Comparison of ENCODE assay signal across 17 mouse cellular contexts in genomic region chr2:103677614-103678369, GRCm38 (mm10).
A peak's percentile ranks its signal among the peaks of the same experiment; 100 is the strongest.
DNase-seq lines count a peak whose midpoint lies in the region; ATAC-seq lines count a peak whose summit lies in the region.
"Had no signal": no experiment of that assay in that cellular context is flagged by ENCODE, and none has a peak within 500 bp of the region (broad histone marks: within the 10 kb centered on the region; RNA-seq: fewer than 3 reads in every experiment).

No protein-coding gene starts in this region.

- 68% methylated on average over 7 of the region's 7 CpGs for WGBS in forebrain, embryonic 14.5 days
- WGBS in forebrain, embryonic 13.5 days, result 78% methylated on average over 7 of the region's 7 CpGs
- WGBS in hindbrain, embryonic 10.5 days, result 68% methylated on average over 7 of the region's 7 CpGs
- 74% methylated on average over 7 of the region's 7 CpGs for WGBS in hindbrain, embryonic 14.5 days
- 84% methylated on average over 7 of the region's 7 CpGs for WGBS in limb, embryonic 10.5 days
- 65% methylated on average over 7 of the region's 7 CpGs for WGBS in kidney, embryonic 15.5 days

- no peak overlapping the region for H3K4me3 ChIP-seq in forebrain, embryonic 14.5 days (ENCODE audit: low read depth, low read length)
- no peak overlapping the region for H3K4me3 ChIP-seq in forebrain, embryonic 13.5 days
- no peak overlapping the region for H3K4me3 ChIP-seq in hindbrain, embryonic 10.5 days
- H3K4me3 ChIP-seq in hindbrain, embryonic 14.5 days (replicated peaks; ENCODE audit: low read length), result no peak overlapping the region
- H3K4me3 ChIP-seq in limb, embryonic 10.5 days, result no peak overlapping the region
- H3K4me3 ChIP-seq in kidney, embryonic 15.5 days (replicated peaks), result no peak overlapping the region
- H3K4me3 ChIP-seq: heart, adult 2 months; limb, embryonic 13.5 days; myocyte had no signal

- peaks cover 11% of the 10 kb centered on the region; the same call in 1 of the 2 replicates for H3K4me1 ChIP-seq in forebrain, embryonic 14.5 days (ENCODE audit: control insufficient read depth, insufficient read depth, low read length)
- peaks cover 29% of the 10 kb centered on the region for H3K4me1 ChIP-seq in forebrain, embryonic 13.5 days
- peaks cover 38% of the 10 kb centered on the region for H3K4me1 ChIP-seq in hindbrain, embryonic 10.5 days (replicated peaks)
- no peaks in the 10 kb centered on the region for H3K4me1 ChIP-seq in hindbrain, embryonic 14.5 days (replicated peaks; ENCODE audit: control insufficient read depth, insufficient read depth, low read length)
- H3K4me1 ChIP-seq in limb, embryonic 10.5 days, result peaks cover 59% of the 10 kb centered on the region
- H3K4me1 ChIP-seq in kidney, embryonic 15.5 days, result peaks cover 31% of the 10 kb centered on the region

- ATAC-seq in forebrain, embryonic 14.5 days, result no peak
- ATAC-seq in forebrain, embryonic 13.5 days, result no peak
- ATAC-seq in hindbrain, embryonic 14.5 days (ENCODE audit: low FRiP score), result no peak
- ATAC-seq in kidney, embryonic 15.5 days (replicated peaks; ENCODE audit: low FRiP score), result no peak

- no peaks in the 10 kb centered on the region for H3K36me3 ChIP-seq in forebrain, embryonic 14.5 days (ENCODE audit: control insufficient read depth, insufficient read depth, low read length)
- no peaks in the 10 kb centered on the region for H3K36me3 ChIP-seq in forebrain, embryonic 13.5 days (ENCODE audit: poor library complexity, severe bottlenecking)
- H3K36me3 ChIP-seq in hindbrain, embryonic 10.5 days, result no peaks in the 10 kb centered on the region
- H3K36me3 ChIP-seq in hindbrain, embryonic 14.5 days (replicated peaks; ENCODE audit: control insufficient read depth, insufficient read depth), result no peaks in the 10 kb centered on the region
- H3K36me3 ChIP-seq in limb, embryonic 10.5 days, result no peaks in the 10 kb centered on the region
- no peaks in the 10 kb centered on the region for H3K36me3 ChIP-seq in kidney, embryonic 15.5 days
- H3K36me3 ChIP-seq: limb, embryonic 13.5 days had no signal

- H3K4me2 ChIP-seq in forebrain, embryonic 14.5 days (ENCODE audit: low read length), result no peak overlapping the region
- H3K4me2 ChIP-seq in forebrain, embryonic 13.5 days, result no peak overlapping the region
- no peak overlapping the region for H3K4me2 ChIP-seq in hindbrain, embryonic 14.5 days (replicated peaks)
- no peak overlapping the region for H3K4me2 ChIP-seq in kidney, embryonic 15.5 days
- H3K4me2 ChIP-seq: limb, embryonic 13.5 days had no signal

- H3K9me3 ChIP-seq in forebrain, embryonic 14.5 days (replicated peaks; ENCODE audit: control insufficient read depth, low read length), result no peaks in the 10 kb centered on the region
- no peaks in the 10 kb centered on the region for H3K9me3 ChIP-seq in forebrain, embryonic 13.5 days (replicated peaks)
- H3K9me3 ChIP-seq in hindbrain, embryonic 10.5 days, result no peaks in the 10 kb centered on the region
- H3K9me3 ChIP-seq in hindbrain, embryonic 14.5 days (ENCODE audit: control insufficient read depth, low read length), result no peaks in the 10 kb centered on the region
- H3K9me3 ChIP-seq in limb, embryonic 10.5 days (replicated peaks), result no peaks in the 10 kb centered on the region
- H3K9me3 ChIP-seq in kidney, embryonic 15.5 days (replicated peaks), result no peaks in the 10 kb centered on the region
- H3K9me3 ChIP-seq: limb, embryonic 13.5 days had no signal

- no peaks in the 10 kb centered on the region for H3K27me3 ChIP-seq in forebrain, embryonic 14.5 days (replicated peaks; ENCODE audit: control insufficient read depth, insufficient read depth, low read length)
- no peaks in the 10 kb centered on the region for H3K27me3 ChIP-seq in forebrain, embryonic 13.5 days
- no peaks in the 10 kb centered on the region for H3K27me3 ChIP-seq in hindbrain, embryonic 10.5 days (ENCODE audit: insufficient read depth, poor library complexity, severe bottlenecking)
- H3K27me3 ChIP-seq in hindbrain, embryonic 14.5 days (ENCODE audit: control insufficient read depth, insufficient read depth, low read length), result no peaks in the 10 kb centered on the region
- H3K27me3 ChIP-seq in limb, embryonic 10.5 days (ENCODE audit: low read depth, poor library complexity, severe bottlenecking), result no peaks in the 10 kb centered on the region
- no peaks in the 10 kb centered on the region for H3K27me3 ChIP-seq in kidney, embryonic 15.5 days

- DNase-seq in forebrain, embryonic 14.5 days (ENCODE audit: low spot score), result peak; percentile 42
- DNase-seq in hindbrain, embryonic 10.5 days (ENCODE audit: low spot score), result no peak
- DNase-seq in hindbrain, embryonic 14.5 days (ENCODE audit: low spot score), result no peak
- DNase-seq in lung, postnatal 10 days, result peak; percentile 11
- DNase-seq in lung, adult 18-20 months, result no peak
- no peak for DNase-seq in limb, embryonic 10.5 days (ENCODE audit: low spot score)
- DNase-seq: cerebellum, adult 9-10 months; gastrocnemius, postnatal 14 days; heart, adult 2 months; kidney, postnatal 10 days; midbrain, embryonic 14.5 days; thymus, adult 2 months had no signal

- no peak overlapping the region for H3K9ac ChIP-seq in forebrain, embryonic 14.5 days (ENCODE audit: low read length)
- H3K9ac ChIP-seq in forebrain, embryonic 13.5 days, result no peak overlapping the region
- no peak overlapping the region for H3K9ac ChIP-seq in hindbrain, embryonic 14.5 days
- no peak overlapping the region for H3K9ac ChIP-seq in kidney, embryonic 15.5 days
- H3K9ac ChIP-seq: limb, embryonic 13.5 days; liver, embryonic 14.5 days had no signal

- H3K27ac ChIP-seq in forebrain, embryonic 14.5 days (ENCODE audit: low read depth, low read length), result no peak overlapping the region
- no peak overlapping the region for H3K27ac ChIP-seq in forebrain, embryonic 13.5 days
- peak overlapping the region; percentile 45; the same call in 1 of the 2 replicates for H3K27ac ChIP-seq in hindbrain, embryonic 10.5 days
- H3K27ac ChIP-seq in hindbrain, embryonic 14.5 days, result no peak overlapping the region
- peak overlapping the region; percentile 66; the same call in 1 of the 2 replicates for H3K27ac ChIP-seq in limb, embryonic 10.5 days
- H3K27ac ChIP-seq in kidney, embryonic 15.5 days, result no peak overlapping the region
- H3K27ac ChIP-seq: heart, adult 2 months; limb, embryonic 13.5 days; liver, embryonic 14.5 days had no signal

Comparison
In these comparisons a context has a peak if more than half of its experiments do, and no peak if none do; other contexts are left out.
1. DNase-seq: peak in forebrain, embryonic 14.5 days (single experiment) and lung, postnatal 10 days (single experiment); none in hindbrain, embryonic 10.5 days (single experiment), hindbrain, embryonic 14.5 days (single experiment), lung, adult 18-20 months (0 of 2) and limb, embryonic 10.5 days (single experiment).
2. H3K27ac ChIP-seq: peak in hindbrain, embryonic 10.5 days (single experiment) and limb, embryonic 10.5 days (single experiment); none in forebrain, embryonic 14.5 days (single experiment), forebrain, embryonic 13.5 days (single experiment), hindbrain, embryonic 14.5 days (single experiment) and kidney, embryonic 15.5 days (single experiment).